Mouse (Mus musculus) kidney, embryonic 15.5 days (tissue): ENCODE measurements around the gene Htra2. TPM values are rescaled to one million over a fixed set of nuclear protein-coding genes. Genes with fewer than 3 reads are reported as not detected.

ENCODE experiments used
- ATAC-seq: fragments of 200-750 bp; cut with Nextera tagmentation; replicated peaks from 2 replicates; pipeline ENCODE4 v1.8.0; 2017; ENCODE audit warnings: moderate TSS enrichment; ENCODE audit not compliant: low FRiP score
- H3K27ac ChIP-seq: fragments of 300-500 bp; sonication (generic); 2 replicates; pipeline ENCODE4 v1.5.1; 2015; ENCODE audit warnings: mild to moderate bottlenecking, inconsistent platforms
- H3K27me3 ChIP-seq: fragments of 300-500 bp; sonication (generic); 2 replicates; pipeline ENCODE4 v1.6.1; 2015; ENCODE audit warnings: inconsistent platforms
- H3K36me3 ChIP-seq: fragments of 300-500 bp; sonication (generic); 2 replicates; pipeline ENCODE4 v1.6.1; 2015; ENCODE audit warnings: inconsistent platforms
- H3K4me1 ChIP-seq: fragments of 300-500 bp; sonication (generic); 2 replicates; pipeline ENCODE4 v1.6.1; 2015; ENCODE audit warnings: inconsistent platforms
- H3K4me2 ChIP-seq: fragments of 300-500 bp; sonication (generic); 2 replicates; pipeline ENCODE4 v1.6.1; 2015; ENCODE audit warnings: moderate library complexity, mild to moderate bottlenecking, inconsistent platforms
- H3K4me3 ChIP-seq: fragments of 300-500 bp; sonication (generic); replicated peaks from 2 replicates; pipeline ENCODE4 v1.5.1; 2015; ENCODE audit warnings: mild to moderate bottlenecking, inconsistent platforms
- H3K9ac ChIP-seq: fragments of 300-500 bp; sonication (generic); 2 replicates; pipeline ENCODE4 v1.6.1; 2015; ENCODE audit warnings: mild to moderate bottlenecking, inconsistent platforms
- H3K9me3 ChIP-seq: fragments of 300-500 bp; sonication (generic); replicated peaks from 2 replicates; pipeline ENCODE4 v1.6.1; 2016; ENCODE audit warnings: inconsistent platforms
- WGBS: fragments of 180-500 bp; shearing (Covaris S2); methylation state at CpG from one replicate; pipeline ENCODE4 v1.1.7; 2015; ENCODE audit warnings: mixed read lengths; 5-methylcytosine and 5-hydroxymethylcytosine counted together
- polyA plus RNA-seq: library from polyadenylated mRNA; unstranded; fragments of >200 nt; fragmentation: Nextera tagmentation; extraction: Ambion mirVana; gene quantifications from 2 replicates; pipeline ENCODE4 v1.2.1, GENCODE M21; 2015

The Htra2 gene
- polyA plus RNA-seq, result 83.9 and 87.5 TPM in 2 replicates

DNA sequence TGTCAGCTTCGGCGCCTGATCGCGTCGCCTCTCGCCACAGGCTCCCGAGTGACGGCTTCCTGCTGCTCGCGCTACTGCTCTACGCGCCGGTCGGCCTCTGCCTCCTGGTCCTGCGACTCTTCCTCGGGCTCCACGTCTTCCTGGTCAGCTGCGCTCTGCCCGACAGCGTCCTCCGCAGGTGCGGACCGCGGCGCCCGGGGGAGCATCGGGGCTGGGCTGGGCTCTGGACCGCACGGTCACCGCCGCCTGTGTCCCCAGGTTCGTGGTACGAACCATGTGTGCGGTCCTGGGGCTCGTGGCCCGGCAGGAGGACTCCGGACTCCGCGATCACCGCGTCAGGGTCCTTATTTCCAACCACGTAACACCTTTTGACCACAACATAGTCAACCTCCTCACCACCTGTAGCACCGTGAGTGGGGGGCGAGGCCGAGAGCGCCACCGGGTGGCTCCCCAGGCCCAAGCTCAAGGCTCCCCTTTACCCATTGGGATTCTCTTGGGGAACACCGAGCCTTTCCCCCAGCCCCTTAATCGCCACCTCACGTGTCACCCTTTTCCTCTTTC, at the start of gene Htra2:
Htra2 (minus strand) TSS at position 403 of the 561 bp plus-strand sequence.
- H3K27ac ChIP-seq, result peak within 1 kb of the TSS; percentile 92
- H3K9me3 ChIP-seq, result no peaks in the 10 kb centered on the region
- H3K4me3 ChIP-seq, result peak within 1 kb of the TSS; percentile 99
- peak within 1 kb of the TSS; percentile 93 for H3K4me2 ChIP-seq
- H3K9ac ChIP-seq, result peak within 1 kb of the TSS; percentile 94
- H3K27me3 ChIP-seq, result no peaks in the 10 kb centered on the region
- H3K4me1 ChIP-seq, result peaks cover 28% of the 10 kb centered on the region
- peak; percentile 38 for ATAC-seq
- peaks cover 42% of the 10 kb centered on the region for H3K36me3 ChIP-seq
- WGBS, result 0% methylated on average over 50 of the region's 50 CpGs

DNA sequence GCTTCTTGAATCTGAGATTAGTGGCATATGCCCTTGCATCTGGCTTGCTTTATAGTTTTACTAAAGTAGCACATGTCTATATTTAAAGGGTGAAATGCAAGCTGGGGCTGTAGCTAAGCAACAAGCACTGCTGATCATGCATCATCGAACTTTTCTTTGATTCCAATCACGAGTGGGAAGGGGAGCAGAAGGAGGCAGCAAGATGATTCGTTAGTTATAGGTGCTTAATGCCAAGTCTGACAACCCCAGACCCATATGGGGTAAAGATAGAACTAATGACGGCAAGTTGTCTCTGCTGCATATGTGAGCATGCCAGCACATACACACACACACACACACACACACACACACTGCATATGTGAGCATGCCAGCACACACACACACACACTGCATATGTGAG, 49.1 kb upstream of the Htra2 start:
- Histone ChIP-seq H3K4me2 (no peak overlapping the region), H3K4me3 (no peak overlapping the region), H3K27ac (no peak overlapping the region), H3K4me1 (peaks cover 37% of the 10 kb centered on the region), H3K27me3 (no peaks in the 10 kb centered on the region), H3K36me3 (peaks cover 21% of the 10 kb centered on the region), H3K9ac (no peak overlapping the region), H3K9me3 (no peaks in the 10 kb centered on the region)
- ATAC-seq, result no peak
- 76% methylated on average over 4 of the region's 4 CpGs for WGBS

DNA sequence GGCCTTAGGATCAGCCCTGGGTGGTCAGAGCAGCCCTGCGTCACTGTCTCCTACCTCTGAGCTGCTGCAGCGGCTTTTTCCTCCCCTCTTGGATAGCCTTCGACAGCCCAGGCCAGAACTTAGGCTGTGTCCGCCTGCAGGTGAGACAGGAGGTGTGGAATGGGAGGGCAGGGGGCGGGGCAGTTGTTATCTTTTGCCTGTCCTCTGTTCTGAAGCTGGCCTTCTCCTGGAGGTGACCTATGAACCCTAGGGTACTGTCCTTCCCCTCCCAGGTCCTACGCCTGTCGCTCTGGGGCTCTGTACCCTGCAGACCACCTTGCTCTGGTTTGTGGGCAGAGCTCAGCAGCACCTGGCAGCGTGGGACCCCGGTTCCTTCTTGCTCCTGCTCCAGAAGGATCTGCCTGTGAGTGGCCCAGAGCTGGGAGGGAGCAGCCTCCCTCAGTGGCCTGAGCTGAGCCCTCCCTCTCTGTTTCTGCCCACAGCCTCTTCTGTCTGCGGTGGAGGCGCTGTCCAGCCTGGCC, 48.1 kb upstream of the Htra2 start:
- peaks cover 36% of the 10 kb centered on the region for H3K4me1 ChIP-seq
- no peak for ATAC-seq
- no peaks in the 10 kb centered on the region for H3K27me3 ChIP-seq
- no peak overlapping the region for H3K27ac ChIP-seq
- peaks cover 21% of the 10 kb centered on the region for H3K36me3 ChIP-seq
- H3K4me2 ChIP-seq, result peak overlapping the region; percentile 97
- no peaks in the 10 kb centered on the region for H3K9me3 ChIP-seq
- 0 out of 2 replicates have a peak overlapping the region, but pooled peaks have one; percentile 79 for H3K9ac ChIP-seq
- 57% methylated on average over 11 of the region's 11 CpGs for WGBS
- H3K4me3 ChIP-seq, result 0 out of 2 replicates have a peak overlapping the region, but pooled peaks have one; percentile 80

DNA sequence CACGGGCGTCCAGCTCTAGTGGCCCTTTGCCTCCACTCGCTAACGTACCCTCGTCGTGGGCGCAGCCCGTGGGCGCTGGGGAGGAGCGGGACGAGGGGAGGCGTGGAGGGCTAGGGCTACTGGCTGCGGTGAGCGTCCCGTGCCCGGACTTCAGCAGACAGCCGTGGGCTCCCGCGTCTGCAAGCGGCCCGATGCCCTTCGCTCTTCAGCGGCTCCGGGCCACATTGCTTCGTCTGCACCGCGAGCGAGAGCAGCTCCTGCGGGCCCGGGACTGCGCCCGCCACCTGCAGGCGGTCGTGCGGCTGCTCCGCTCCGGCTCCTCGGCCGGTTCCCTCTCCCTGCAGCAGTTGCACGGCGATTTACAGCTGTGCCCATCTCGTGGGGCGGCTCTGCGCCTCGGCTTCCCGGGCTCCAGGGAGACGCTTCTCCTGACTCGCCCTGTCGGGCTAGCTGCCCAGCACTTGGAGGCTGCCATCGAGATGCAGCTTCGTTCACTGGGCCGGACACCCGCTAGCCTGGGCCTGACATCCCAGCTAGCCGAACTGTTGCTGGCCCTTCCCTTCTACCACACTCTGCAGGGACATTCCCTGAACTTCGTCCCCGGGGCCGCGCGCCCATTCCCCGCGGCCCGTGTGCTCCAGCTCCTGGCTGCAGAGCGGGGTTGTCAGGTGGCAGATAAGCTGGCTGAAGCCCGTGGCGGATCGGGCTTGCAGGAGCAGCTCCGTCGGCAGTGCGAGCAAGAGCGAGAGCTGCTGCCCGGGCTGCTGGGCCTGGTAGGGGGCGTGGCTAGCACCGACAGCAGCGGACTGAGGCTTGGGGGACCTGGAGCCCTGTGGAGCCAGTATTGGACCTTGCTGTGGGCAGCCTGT, 46.8 kb upstream of the Htra2 start:
- H3K27me3 ChIP-seq, result no peaks in the 10 kb centered on the region
- WGBS, result under 1% methylated on average over 73 of the region's 74 CpGs
- ATAC-seq, result peak; percentile 89
- H3K4me3 ChIP-seq, result peak overlapping the region; percentile 80
- H3K9ac ChIP-seq, result peak overlapping the region; percentile 79
- peaks cover 27% of the 10 kb centered on the region for H3K4me1 ChIP-seq
- H3K9me3 ChIP-seq, result no peaks in the 10 kb centered on the region
- peak overlapping the region; percentile 97 for H3K4me2 ChIP-seq
- H3K27ac ChIP-seq, result peak overlapping the region; percentile 89
- H3K36me3 ChIP-seq, result peaks cover 15% of the 10 kb centered on the region

- peak within 1 kb of the TSS; percentile 89 for H3K27ac ChIP-seq
Measured at GRCm38 (mm10) chr6:83101316-83101687, 46.2 kb upstream of the Htra2 start, which contains the start of the genes Ccdc142 and Gm42688. Gene Ccdc142 (plus strand): TSS chr6:83101601. Gene Gm42688 (plus strand): TSS chr6:83101617.

DNA sequence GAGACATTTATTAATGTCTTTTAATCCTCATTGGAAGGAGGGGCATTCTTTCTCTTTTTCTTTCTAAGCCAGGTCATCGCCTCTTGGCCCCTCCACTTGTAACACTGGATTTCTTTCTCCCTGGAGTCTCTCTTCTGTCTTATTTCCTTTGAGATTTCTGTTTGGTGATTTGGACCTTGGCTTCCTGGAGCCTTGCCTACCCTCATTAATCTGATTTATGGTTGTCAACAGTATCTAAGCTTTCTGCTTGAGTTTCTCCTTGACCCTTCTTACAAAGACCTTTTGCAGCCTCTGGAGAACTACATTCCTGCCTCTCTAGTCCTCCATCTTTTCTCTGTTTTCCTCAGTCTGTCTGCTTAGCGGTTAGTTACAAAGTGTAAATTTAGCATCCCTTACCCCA, 43.3 kb upstream of the Htra2 start:
- H3K36me3 ChIP-seq, result no peaks in the 10 kb centered on the region
- H3K9me3 ChIP-seq, result no peaks in the 10 kb centered on the region
- peak overlapping the region; percentile 75; the same call in 1 of the 2 replicates for H3K27ac ChIP-seq
- H3K4me2 ChIP-seq, result no peak overlapping the region
- no peak overlapping the region for H3K4me3 ChIP-seq
- H3K27me3 ChIP-seq, result no peaks in the 10 kb centered on the region
- 23% methylated on average over 2 of the region's 2 CpGs for WGBS
- no peak for ATAC-seq
- peaks cover 26% of the 10 kb centered on the region for H3K4me1 ChIP-seq
- H3K9ac ChIP-seq, result no peak overlapping the region

More at GRCm38 (mm10) chr6:83101316-83101687, 46.2 kb upstream of the Htra2 start, which contains the start of the genes Ccdc142 and Gm42688:
- peak within 1 kb of the TSS; percentile 80 for H3K4me3 ChIP-seq
- ATAC-seq, result peak; percentile 84
- H3K9ac ChIP-seq, result peak within 1 kb of the TSS; percentile 79
- peaks cover 27% of the 10 kb centered on the region for H3K4me1 ChIP-seq
- peak within 1 kb of the TSS; percentile 97 for H3K4me2 ChIP-seq
- under 1% methylated on average over 25 of the region's 25 CpGs for whole genome bisulfite sequencing
- no peaks in the 10 kb centered on the region for H3K9me3 ChIP-seq
- H3K36me3 ChIP-seq, result peaks cover 9% of the 10 kb centered on the region
- no peaks in the 10 kb centered on the region for H3K27me3 ChIP-seq

- WGBS, result 51% methylated on average over 6 of the region's 6 CpGs
- no peak for ATAC-seq
- no peaks in the 10 kb centered on the region for H3K9me3 ChIP-seq
- peaks cover 17% of the 10 kb centered on the region for H3K4me1 ChIP-seq
- H3K27ac ChIP-seq, result no peak overlapping the region
- H3K27me3 ChIP-seq, result no peaks in the 10 kb centered on the region
- no peak overlapping the region for H3K4me3 ChIP-seq
- no peak overlapping the region for H3K4me2 ChIP-seq
- H3K36me3 ChIP-seq, result no peaks in the 10 kb centered on the region
- H3K9ac ChIP-seq, result no peak overlapping the region
Measured at GRCm38 (mm10) chr6:83095968-83096367, 40.9 kb upstream of the Htra2 start.

DNA sequence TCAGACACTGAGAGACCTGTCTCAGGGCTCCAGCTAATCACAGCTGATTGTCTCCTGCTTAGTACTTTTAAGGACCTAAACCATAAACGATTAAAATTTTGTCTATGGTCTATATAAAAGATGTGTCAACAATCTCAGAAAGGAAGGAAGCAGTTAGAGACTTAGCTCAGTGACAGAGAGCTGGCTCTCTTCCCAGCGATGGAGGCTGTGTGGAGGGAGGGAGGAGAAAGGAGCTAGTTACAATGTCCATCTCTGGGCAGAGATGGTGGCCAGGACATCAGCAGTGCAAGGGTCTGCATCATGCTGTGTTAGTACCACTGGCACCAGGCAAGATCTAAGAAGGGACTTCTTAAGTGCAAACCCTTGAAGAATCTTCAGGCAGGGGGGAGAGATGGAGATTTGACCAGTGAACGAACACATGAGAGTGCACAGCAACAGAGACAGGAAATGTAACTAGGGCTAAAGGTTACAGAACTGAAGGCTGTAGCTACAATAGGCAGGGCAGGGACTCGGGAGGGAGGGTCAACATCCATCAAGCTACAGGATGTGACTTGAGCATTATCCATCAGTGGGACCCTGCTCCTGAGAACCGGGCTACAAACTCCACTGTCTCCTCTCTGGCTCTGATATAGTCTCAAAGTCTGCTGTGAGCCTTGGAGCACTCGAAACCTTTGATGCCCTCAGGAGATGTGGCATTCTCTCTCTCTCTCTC, 37.5 kb upstream of the Htra2 start:
- H3K4me3 ChIP-seq, result no peak overlapping the region
- no peaks in the 10 kb centered on the region for H3K9me3 ChIP-seq
- ATAC-seq, result no peak
- 25% methylated on average over 6 of the region's 6 CpGs for whole genome bisulfite sequencing
- peak overlapping the region; percentile 52; the same call in 1 of the 2 replicates for H3K27ac ChIP-seq
- no peak overlapping the region for H3K4me2 ChIP-seq
- peaks cover 25% of the 10 kb centered on the region for H3K4me1 ChIP-seq
- no peaks in the 10 kb centered on the region for H3K36me3 ChIP-seq
- peaks cover 17% of the 10 kb centered on the region for H3K27me3 ChIP-seq
- H3K9ac ChIP-seq, result no peak overlapping the region

- Histone ChIP-seq H3K4me2 (peak overlapping the region; percentile 69), H3K9me3 (no peaks in the 10 kb centered on the region), H3K9ac (no peak overlapping the region), H3K27ac (no peak overlapping the region), H3K4me1 (peaks cover 69% of the 10 kb centered on the region), H3K27me3 (peaks cover 60% of the 10 kb centered on the region), H3K4me3 (peak overlapping the region; percentile 39), H3K36me3 (no peaks in the 10 kb centered on the region)
- WGBS, result 15% methylated on average over 9 of the region's 9 CpGs
- ATAC-seq, result no peak
Measured at GRCm38 (mm10) chr6:83087926-83088260, 32.8 kb upstream of the Htra2 start.

DNA sequence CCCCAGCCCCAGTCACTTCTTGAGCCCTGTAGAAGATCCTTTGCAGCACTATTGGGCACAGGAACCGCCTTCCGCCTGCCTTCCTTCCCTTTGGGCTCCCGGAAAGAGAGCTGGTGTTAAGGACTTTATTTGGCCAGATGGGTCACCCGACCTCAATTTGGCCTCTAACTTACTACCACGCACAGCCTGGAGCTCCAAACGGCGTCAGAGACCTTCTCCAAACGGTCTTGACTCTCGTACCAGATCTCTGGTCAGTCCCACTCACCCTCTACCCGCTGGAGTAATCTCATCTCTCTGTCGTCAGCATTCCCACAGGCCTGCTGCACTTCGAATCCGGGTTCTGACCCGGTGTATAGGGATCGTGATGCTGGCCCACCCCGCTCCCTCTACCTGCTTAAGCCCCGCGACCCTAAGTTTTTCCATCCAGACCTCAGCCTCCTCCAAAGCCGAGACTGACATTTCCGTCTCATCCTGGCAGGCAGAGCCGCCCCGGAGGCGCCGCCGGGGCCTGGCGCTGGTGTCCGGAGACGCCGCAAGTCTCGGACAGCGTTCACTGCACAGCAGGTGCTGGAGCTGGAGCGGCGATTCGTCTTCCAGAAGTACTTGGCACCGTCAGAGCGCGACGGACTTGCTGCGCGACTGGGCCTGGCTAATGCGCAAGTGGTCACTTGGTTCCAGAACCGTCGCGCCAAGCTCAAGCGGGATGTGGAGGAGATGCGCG, 32.3 kb upstream of the Htra2 start:
- 0 out of 2 replicates have a peak overlapping the region, but pooled peaks have one; percentile 18 for H3K9ac ChIP-seq
- peak overlapping the region; percentile 39 for H3K4me3 ChIP-seq
- 4% methylated on average over 47 of the region's 47 CpGs for WGBS
- H3K4me1 ChIP-seq, result peaks cover 70% of the 10 kb centered on the region
- no peak for ATAC-seq
- no peak overlapping the region for H3K27ac ChIP-seq
- peaks cover 2% of the 10 kb centered on the region for H3K36me3 ChIP-seq
- no peaks in the 10 kb centered on the region for H3K9me3 ChIP-seq
- peak overlapping the region; percentile 69 for H3K4me2 ChIP-seq
- peaks cover 64% of the 10 kb centered on the region for H3K27me3 ChIP-seq
